Mouse (Mus musculus): ENCODE measurements at regions not wholly inside any gene's neighbourhood (a gene's known extent, or its start where the extent isn't known, plus 50 kb on each side); places are given as distances from the start of the nearest gene placed in this dataset.

GRCm38 (mm10) chr14:99592922-99593321 lies 294.4 kb downstream of the Klf5 start:
- no peak for DNase-seq (ENCODE audit: low spot score)
- no peaks in the 10 kb centered on the region for H3K36me3 ChIP-seq (ENCODE audit: control insufficient read depth, insufficient read depth, low read length)
- 86% methylated on average over 9 of the region's 9 CpGs for WGBS
- no peaks in the 10 kb centered on the region for H3K4me1 ChIP-seq (ENCODE audit: control insufficient read depth, insufficient read depth, low read length)
- no peak overlapping the region for H3K4me2 ChIP-seq (ENCODE audit: low read depth, severe bottlenecking)
- H3K27ac ChIP-seq (replicated peaks; ENCODE audit: low read depth, low read length), result no peak overlapping the region
- H3K27me3 ChIP-seq (ENCODE audit: control insufficient read depth, insufficient read depth, low read length), result no peaks in the 10 kb centered on the region
- no peak overlapping the region for H3K9ac ChIP-seq (ENCODE audit: low read length)
- no peak for ATAC-seq (ENCODE audit: insufficient number of reproducible peaks, low FRiP score, low TSS enrichment, low read depth)
- no peaks in the 10 kb centered on the region for H3K9me3 ChIP-seq (ENCODE audit: control insufficient read depth, low read length)
- H3K4me3 ChIP-seq (ENCODE audit: low read depth, low read length), result no peak overlapping the region

- ATAC-seq (ENCODE audit: insufficient number of reproducible peaks, low FRiP score, low TSS enrichment, low read depth), result no peak
- H3K9ac ChIP-seq (ENCODE audit: low read length), result no peak overlapping the region
Observed at GRCm38 (mm10) chr14:99593864-99594263, 295.4 kb downstream of the Klf5 start.

GRCm38 (mm10) chr14:99601900-99602299 lies 303.4 kb downstream of the Klf5 start:
- no peak overlapping the region for H3K4me3 ChIP-seq (ENCODE audit: low read depth, low read length)
- no peaks in the 10 kb centered on the region for H3K27me3 ChIP-seq (ENCODE audit: control insufficient read depth, insufficient read depth, low read length)
- H3K36me3 ChIP-seq (ENCODE audit: control insufficient read depth, insufficient read depth, low read length), result no peaks in the 10 kb centered on the region
- H3K9me3 ChIP-seq (ENCODE audit: control insufficient read depth, low read length), result no peaks in the 10 kb centered on the region
- H3K4me2 ChIP-seq (ENCODE audit: low read depth, severe bottlenecking), result no peak overlapping the region
- no peak overlapping the region for H3K27ac ChIP-seq (replicated peaks; ENCODE audit: low read depth, low read length)
- H3K4me1 ChIP-seq (ENCODE audit: control insufficient read depth, insufficient read depth, low read length), result no peaks in the 10 kb centered on the region
- 84% methylated on average over 5 of the region's 5 CpGs for WGBS
- no peak for ATAC-seq (ENCODE audit: insufficient number of reproducible peaks, low FRiP score, low TSS enrichment, low read depth)
- no peak for DNase-seq (ENCODE audit: low spot score)
- H3K9ac ChIP-seq (ENCODE audit: low read length), result no peak overlapping the region

More at GRCm38 (mm10) chr14:99593864-99594263, 295.4 kb downstream of the Klf5 start:
- H3K4me3 ChIP-seq (ENCODE audit: low read depth, low read length), result no peak overlapping the region
- H3K4me2 ChIP-seq (ENCODE audit: low read depth, severe bottlenecking), result no peak overlapping the region
- no peaks in the 10 kb centered on the region for H3K4me1 ChIP-seq (ENCODE audit: control insufficient read depth, insufficient read depth, low read length)
- no peak for DNase-seq (ENCODE audit: low spot score)
- H3K9me3 ChIP-seq (ENCODE audit: control insufficient read depth, low read length), result no peaks in the 10 kb centered on the region
- no peaks in the 10 kb centered on the region for H3K27me3 ChIP-seq (ENCODE audit: control insufficient read depth, insufficient read depth, low read length)
- WGBS, result 87% methylated on average over 6 of the region's 6 CpGs
- H3K27ac ChIP-seq (replicated peaks; ENCODE audit: low read depth, low read length), result no peak overlapping the region
- no peaks in the 10 kb centered on the region for H3K36me3 ChIP-seq (ENCODE audit: control insufficient read depth, insufficient read depth, low read length)

- Histone ChIP-seq H3K27me3 (ENCODE audit: control insufficient read depth, insufficient read depth, low read length) (no peaks in the 10 kb centered on the region), H3K4me2 (ENCODE audit: low read depth, severe bottlenecking) (no peak overlapping the region), H3K9ac (ENCODE audit: low read length) (no peak overlapping the region), H3K4me1 (ENCODE audit: control insufficient read depth, insufficient read depth, low read length) (no peaks in the 10 kb centered on the region), H3K36me3 (ENCODE audit: control insufficient read depth, insufficient read depth, low read length) (no peaks in the 10 kb centered on the region), H3K9me3 (ENCODE audit: control insufficient read depth, low read length) (no peaks in the 10 kb centered on the region), H3K27ac (replicated peaks; ENCODE audit: low read depth, low read length) (no peak overlapping the region), H3K4me3 (ENCODE audit: low read depth, low read length) (no peak overlapping the region)
- ATAC-seq (ENCODE audit: insufficient number of reproducible peaks, low FRiP score, low TSS enrichment, low read depth) (no peak), DNase-seq (ENCODE audit: low spot score) (no peak)
- WGBS, result 77% methylated on average over 2 of the region's 2 CpGs
Observed at GRCm38 (mm10) chr14:99603257-99603656, 304.8 kb downstream of the Klf5 start.

- Histone ChIP-seq H3K4me1 (ENCODE audit: control insufficient read depth, insufficient read depth, low read length) (no peaks in the 10 kb centered on the region), H3K4me3 (ENCODE audit: low read depth, low read length) (no peak overlapping the region), H3K27me3 (ENCODE audit: control insufficient read depth, insufficient read depth, low read length) (no peaks in the 10 kb centered on the region), H3K9ac (ENCODE audit: low read length) (no peak overlapping the region), H3K27ac (replicated peaks; ENCODE audit: low read depth, low read length) (0 out of 2 replicates have a peak overlapping the region, but pooled peaks have one; percentile 18), H3K4me2 (ENCODE audit: low read depth, severe bottlenecking) (no peak overlapping the region), H3K36me3 (ENCODE audit: control insufficient read depth, insufficient read depth, low read length) (no peaks in the 10 kb centered on the region), H3K9me3 (ENCODE audit: control insufficient read depth, low read length) (no peaks in the 10 kb centered on the region)
- 81% methylated on average over 6 of the region's 6 CpGs for WGBS
- no peak for ATAC-seq (ENCODE audit: insufficient number of reproducible peaks, low FRiP score, low TSS enrichment, low read depth)
- no peak for DNase-seq (ENCODE audit: low spot score)
Observed at GRCm38 (mm10) chr14:99605351-99606100, 307.0 kb downstream of the Klf5 start.

GRCm38 (mm10) chr14:99609003-99609402 lies 310.5 kb downstream of the Klf5 start:
- Histone ChIP-seq H3K27me3 (ENCODE audit: control insufficient read depth, insufficient read depth, low read length) (no peaks in the 10 kb centered on the region), H3K4me2 (ENCODE audit: low read depth, severe bottlenecking) (no peak overlapping the region), H3K4me1 (ENCODE audit: control insufficient read depth, insufficient read depth, low read length) (no peaks in the 10 kb centered on the region), H3K9me3 (ENCODE audit: control insufficient read depth, low read length) (no peaks in the 10 kb centered on the region), H3K9ac (ENCODE audit: low read length) (no peak overlapping the region), H3K27ac (replicated peaks; ENCODE audit: low read depth, low read length) (no peak overlapping the region), H3K4me3 (ENCODE audit: low read depth, low read length) (no peak overlapping the region), H3K36me3 (ENCODE audit: control insufficient read depth, insufficient read depth, low read length) (no peaks in the 10 kb centered on the region)
- 98% methylated on average over 2 of the region's 2 CpGs for WGBS
- DNase-seq (ENCODE audit: low spot score) (no peak), ATAC-seq (ENCODE audit: insufficient number of reproducible peaks, low FRiP score, low TSS enrichment, low read depth) (no peak)

- Histone ChIP-seq H3K4me2 (ENCODE audit: low read depth, severe bottlenecking) (no peak overlapping the region), H3K4me3 (ENCODE audit: low read depth, low read length) (no peak overlapping the region), H3K27ac (replicated peaks; ENCODE audit: low read depth, low read length) (no peak overlapping the region), H3K9me3 (ENCODE audit: control insufficient read depth, low read length) (no peaks in the 10 kb centered on the region), H3K4me1 (ENCODE audit: control insufficient read depth, insufficient read depth, low read length) (no peaks in the 10 kb centered on the region), H3K27me3 (ENCODE audit: control insufficient read depth, insufficient read depth, low read length) (no peaks in the 10 kb centered on the region), H3K9ac (ENCODE audit: low read length) (no peak overlapping the region), H3K36me3 (ENCODE audit: control insufficient read depth, insufficient read depth, low read length) (no peaks in the 10 kb centered on the region)
- 92% methylated on average over 5 of the region's 5 CpGs for WGBS
- DNase-seq (ENCODE audit: low spot score) (no peak), ATAC-seq (ENCODE audit: insufficient number of reproducible peaks, low FRiP score, low TSS enrichment, low read depth) (no peak)
Observed at GRCm38 (mm10) chr14:99611435-99611834, 312.9 kb downstream of the Klf5 start.

- Histone ChIP-seq H3K27me3 (ENCODE audit: control insufficient read depth, insufficient read depth, low read length) (no peaks in the 10 kb centered on the region), H3K9ac (ENCODE audit: low read length) (no peak overlapping the region), H3K9me3 (ENCODE audit: control insufficient read depth, low read length) (no peaks in the 10 kb centered on the region), H3K27ac (replicated peaks; ENCODE audit: low read depth, low read length) (no peak overlapping the region), H3K4me3 (ENCODE audit: low read depth, low read length) (no peak overlapping the region), H3K4me1 (ENCODE audit: control insufficient read depth, insufficient read depth, low read length) (no peaks in the 10 kb centered on the region), H3K4me2 (ENCODE audit: low read depth, severe bottlenecking) (no peak overlapping the region), H3K36me3 (ENCODE audit: control insufficient read depth, insufficient read depth, low read length) (no peaks in the 10 kb centered on the region)
- whole genome bisulfite sequencing, result 87% methylated on average over 3 of the region's 3 CpGs
- DNase-seq (ENCODE audit: low spot score) (no peak), ATAC-seq (ENCODE audit: insufficient number of reproducible peaks, low FRiP score, low TSS enrichment, low read depth) (no peak)
Observed at GRCm38 (mm10) chr14:99612114-99612513, 313.6 kb downstream of the Klf5 start.

- H3K9me3 ChIP-seq (ENCODE audit: control insufficient read depth, low read length), result no peaks in the 10 kb centered on the region
- H3K27ac ChIP-seq (replicated peaks; ENCODE audit: low read depth, low read length), result no peak overlapping the region
- WGBS, result 77% methylated on average over 3 of the region's 3 CpGs
- H3K4me1 ChIP-seq (ENCODE audit: control insufficient read depth, insufficient read depth, low read length), result no peaks in the 10 kb centered on the region
- no peak overlapping the region for H3K9ac ChIP-seq (ENCODE audit: low read length)
- DNase-seq (ENCODE audit: low spot score), result no peak
- no peak overlapping the region for H3K4me3 ChIP-seq (ENCODE audit: low read depth, low read length)
- no peak overlapping the region for H3K4me2 ChIP-seq (ENCODE audit: low read depth, severe bottlenecking)
- no peaks in the 10 kb centered on the region for H3K36me3 ChIP-seq (ENCODE audit: control insufficient read depth, insufficient read depth, low read length)
- no peaks in the 10 kb centered on the region for H3K27me3 ChIP-seq (ENCODE audit: control insufficient read depth, insufficient read depth, low read length)
- no peak for ATAC-seq (ENCODE audit: insufficient number of reproducible peaks, low FRiP score, low TSS enrichment, low read depth)
Observed at GRCm38 (mm10) chr14:99614748-99615147, 316.3 kb downstream of the Klf5 start.

Data from limb, embryonic 11.5 days (tissue).